Mouse (Mus musculus) hindlimb bud, embryonic 11.5 days (tissue): ENCODE measurements around the gene Glis1.

Source experiments
- DNase-seq: peaks from one replicate; pipeline ENCODE4 v3.0.0-alpha.2; 2012; ENCODE audit warnings: low read depth, low spot score; ENCODE audit errors: extremely low spot score

Glis1 gene

DNA sequence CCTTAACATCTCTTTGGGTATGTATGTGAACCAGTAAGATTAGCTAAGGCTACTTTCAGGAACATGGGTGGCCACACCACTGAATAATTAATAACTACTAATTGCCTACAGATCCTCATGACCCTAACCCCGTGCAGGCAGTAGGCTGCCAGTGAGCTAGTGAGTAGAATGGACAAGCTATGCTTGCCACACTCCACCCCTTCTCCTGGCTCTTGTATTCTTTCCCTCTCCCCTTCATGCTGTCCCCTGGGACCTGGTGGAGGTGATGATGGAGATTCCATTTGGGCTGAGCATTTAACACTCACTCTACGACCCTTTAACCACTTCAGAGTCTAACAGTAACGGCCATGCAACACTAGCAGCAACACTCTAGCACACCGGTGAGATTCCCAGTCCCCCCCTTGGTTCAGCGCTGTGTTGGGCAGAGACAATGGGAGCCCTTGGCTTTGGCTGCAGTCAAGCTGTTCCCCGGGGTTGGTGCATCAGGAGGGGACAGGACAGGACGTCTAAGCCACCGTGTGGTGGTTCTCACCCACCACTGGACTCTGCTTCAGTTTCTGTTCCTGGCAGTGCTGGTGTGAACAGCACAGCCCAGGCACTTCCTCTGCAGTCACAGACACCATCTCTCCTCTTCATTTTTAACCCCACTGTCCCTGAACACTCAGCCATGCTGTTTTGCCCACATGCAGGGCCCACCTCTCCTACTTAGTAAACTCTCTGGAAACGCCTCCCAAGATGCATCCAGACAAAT lies 246.9 kb downstream of the Glis1 start:
- DNase-seq = no peak

DNA sequence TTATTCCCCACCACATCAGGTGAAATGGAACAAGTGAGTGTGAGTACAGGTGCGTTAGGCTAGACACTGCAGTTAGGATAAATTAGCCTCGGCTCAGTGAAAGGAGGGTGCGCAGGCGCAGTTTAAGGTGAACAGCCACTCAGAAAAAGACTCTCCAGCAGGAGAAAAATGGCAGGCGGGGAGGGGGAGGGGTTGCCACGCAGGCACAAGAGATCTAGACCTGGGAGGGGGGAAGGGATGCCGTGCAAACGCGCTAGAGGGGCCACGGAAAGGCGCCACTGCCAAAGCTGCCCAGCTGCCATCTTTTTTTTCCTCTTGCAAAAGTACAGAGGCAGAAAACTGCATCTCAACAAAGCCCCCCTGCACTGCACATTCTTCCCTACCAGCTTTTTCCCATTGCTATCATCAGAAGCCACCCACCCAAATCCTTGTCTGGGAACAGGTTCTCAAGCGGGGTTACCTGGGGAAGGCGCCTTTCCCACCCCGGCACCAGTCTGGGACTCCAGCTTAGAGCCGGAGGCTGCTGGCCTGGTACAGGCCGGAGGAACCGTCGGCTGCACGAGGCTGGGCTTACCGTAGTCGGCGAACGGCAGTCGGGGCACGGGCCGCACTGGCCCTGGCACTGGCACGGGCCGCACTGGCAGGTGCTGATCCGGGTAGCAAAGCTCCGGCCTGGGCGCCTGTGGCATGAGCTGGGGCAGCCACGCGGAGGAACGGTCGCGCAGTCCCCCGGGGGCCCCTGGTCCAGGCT lies 248.8 kb downstream of the Glis1 start:
- no peak for DNase-seq

DNA sequence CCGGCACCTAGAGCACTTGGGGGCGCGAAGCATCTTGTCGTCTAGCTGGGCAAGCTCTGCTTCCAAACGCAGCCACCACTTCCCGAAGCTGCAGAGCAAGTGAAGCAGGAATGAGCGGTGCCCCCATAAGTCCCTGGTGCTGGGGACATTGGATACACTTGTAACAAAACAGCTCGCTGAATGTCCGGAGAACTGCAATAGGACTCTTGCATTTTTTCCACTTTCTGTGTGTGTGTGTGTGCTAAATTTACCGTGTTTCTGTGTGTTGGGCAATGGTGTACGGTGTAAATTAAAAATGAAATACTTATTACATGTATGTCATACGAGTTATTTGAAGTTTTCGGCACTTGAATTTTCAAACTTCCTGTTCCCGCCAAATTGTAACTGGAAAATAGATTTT lies 249.7 kb downstream of the Glis1 start, which contains the start of gene Dmrtb1:
Gene Dmrtb1, minus strand, starts transcription at position 101 of the 400 bp plus-strand sequence.
- no peak for DNase-seq
